Mouse (Mus musculus): ENCODE results near the gene Coq9. TPM values are rescaled to one million over a fixed set of nuclear protein-coding genes. Genes with fewer than 3 reads are reported as not detected.

Coq9 gene
- polyA plus RNA-seq, 1 experiment, result 44.0 TPM

GRCm38 (mm10) chr8:94805811-94806210, 32.3 kb upstream of the Coq9 start:
- Histone ChIP-seq H3K79me2 (ENCODE audit: control insufficient read depth, insufficient read depth) (no peaks in the 10 kb centered on the region), H3K27me3 (ENCODE audit: control insufficient read depth, insufficient read depth, insufficient read length) (no peaks in the 10 kb centered on the region), H3K79me3 (ENCODE audit: low read depth) (no peaks in the 10 kb centered on the region), H3ac (ENCODE audit: control insufficient read depth, insufficient read length, low read depth) (no peak overlapping the region), H3K4me3 (ENCODE audit: insufficient read depth, poor library complexity, severe bottlenecking) (no peak overlapping the region), H3K36me3 (ENCODE audit: control insufficient read depth, insufficient read depth) (no peaks in the 10 kb centered on the region)
- TF ChIP-seq MYOD1 (IDR thresholded peaks at IDR 0.05; ENCODE audit: control insufficient read depth, insufficient read length, low read depth), result peak; percentile 10
- no peak for TF ChIP-seq MAX (IDR thresholded peaks at IDR 0.05)
- TF ChIP-seq CEBPB (IDR thresholded peaks at IDR 0.05; ENCODE audit: low read depth), result no peak

GRCm38 (mm10) chr8:94807506-94807905, 30.6 kb upstream of the Coq9 start:
- H3K79me3 ChIP-seq (ENCODE audit: low read depth), result no peaks in the 10 kb centered on the region
- no peaks in the 10 kb centered on the region for H3K79me2 ChIP-seq (ENCODE audit: control insufficient read depth, insufficient read depth)
- H3K36me3 ChIP-seq (ENCODE audit: control insufficient read depth, insufficient read depth), result no peaks in the 10 kb centered on the region
- no peak overlapping the region for H3ac ChIP-seq (ENCODE audit: control insufficient read depth, insufficient read length, low read depth)
- TF ChIP-seq MAX (IDR thresholded peaks at IDR 0.05) (no peak), CEBPB (IDR thresholded peaks at IDR 0.05; ENCODE audit: low read depth) (no peak), MYOG (IDR thresholded peaks at IDR 0.05; ENCODE audit: control insufficient read depth, extremely low read depth, insufficient read length) (no peak), FOSL1 (IDR thresholded peaks at IDR 0.05; ENCODE audit: insufficient read depth, low read length, poor library complexity, severe bottlenecking) (no peak), CTCF (IDR thresholded peaks at IDR 0.05; ENCODE audit: control insufficient read depth, insufficient read depth, insufficient read length) (no peak), MYOD1 (IDR thresholded peaks at IDR 0.05; ENCODE audit: control insufficient read depth, insufficient read length, low read depth) (no peak)
- no peak overlapping the region for H3K4me3 ChIP-seq (ENCODE audit: insufficient read depth, poor library complexity, severe bottlenecking)
- H3K27me3 ChIP-seq (ENCODE audit: control insufficient read depth, insufficient read depth, insufficient read length), result no peaks in the 10 kb centered on the region

GRCm38 (mm10) chr8:94808372-94808771, 29.7 kb upstream of the Coq9 start:
- no peaks in the 10 kb centered on the region for H3K27me3 ChIP-seq (ENCODE audit: control insufficient read depth, insufficient read depth, insufficient read length)
- H3K36me3 ChIP-seq (ENCODE audit: control insufficient read depth, insufficient read depth), result no peaks in the 10 kb centered on the region
- no peak overlapping the region for H3K4me3 ChIP-seq (ENCODE audit: insufficient read depth, poor library complexity, severe bottlenecking)
- no peaks in the 10 kb centered on the region for H3K79me3 ChIP-seq (ENCODE audit: low read depth)
- no peak overlapping the region for H3ac ChIP-seq (ENCODE audit: control insufficient read depth, insufficient read length, low read depth)
- H3K79me2 ChIP-seq (ENCODE audit: control insufficient read depth, insufficient read depth), result no peaks in the 10 kb centered on the region
- TF ChIP-seq USF1 (IDR thresholded peaks at IDR 0.05; ENCODE audit: low read depth), result no peak
- no peak for TF ChIP-seq FOSL1 (IDR thresholded peaks at IDR 0.05; ENCODE audit: insufficient read depth, low read length, poor library complexity, severe bottlenecking)
- TF ChIP-seq MYOG (IDR thresholded peaks at IDR 0.05; ENCODE audit: control insufficient read depth, extremely low read depth, insufficient read length), result no peak
- no peak for TF ChIP-seq MAX (IDR thresholded peaks at IDR 0.05)
- TF ChIP-seq MYOD1 (IDR thresholded peaks at IDR 0.05; ENCODE audit: control insufficient read depth, insufficient read length, low read depth), result no peak
- TF ChIP-seq CTCF (IDR thresholded peaks at IDR 0.05; ENCODE audit: control insufficient read depth, insufficient read depth, insufficient read length), result no peak
- no peak for TF ChIP-seq CEBPB (IDR thresholded peaks at IDR 0.05; ENCODE audit: low read depth)

DNA sequence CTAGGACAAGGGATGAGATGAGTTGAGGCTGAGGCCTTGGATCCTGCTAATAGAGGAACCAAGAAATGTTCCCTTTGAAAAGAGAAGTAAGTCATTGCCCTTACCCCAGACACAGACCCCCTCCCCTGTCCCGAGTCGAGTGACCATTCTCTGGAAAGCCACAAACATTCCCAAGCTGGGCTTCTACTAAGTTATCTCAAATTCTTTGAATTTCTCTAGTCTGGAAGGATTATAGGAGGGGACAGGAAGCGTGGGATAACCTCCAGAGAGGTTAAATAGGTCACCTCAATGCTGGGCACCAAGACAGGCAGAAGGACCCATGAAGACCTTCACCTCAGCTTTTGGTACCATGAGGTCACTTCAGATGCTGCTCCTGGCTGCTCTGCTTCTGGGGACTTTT, 28.0 kb upstream of the Coq9 start, which contains the start of gene Ccl17:
TSS of gene Ccl17 (plus strand) at position 301 of the 400 bp plus-strand sequence.
- H3K36me3 ChIP-seq (ENCODE audit: control insufficient read depth, insufficient read depth), result no peaks in the 10 kb centered on the region
- H3K79me2 ChIP-seq (ENCODE audit: control insufficient read depth, insufficient read depth), result no peaks in the 10 kb centered on the region
- H3ac ChIP-seq (ENCODE audit: control insufficient read depth, insufficient read length, low read depth), result no peak within 1 kb of the TSS
- no peak for TF ChIP-seq MAX (IDR thresholded peaks at IDR 0.05)
- TF ChIP-seq MYOG (IDR thresholded peaks at IDR 0.05; ENCODE audit: control insufficient read depth, extremely low read depth, insufficient read length), result no peak
- H3K79me3 ChIP-seq (ENCODE audit: low read depth), result no peaks in the 10 kb centered on the region
- H3K27me3 ChIP-seq (ENCODE audit: control insufficient read depth, insufficient read depth, insufficient read length), result no peaks in the 10 kb centered on the region
- no peak within 1 kb of the TSS for H3K4me3 ChIP-seq (ENCODE audit: insufficient read depth, poor library complexity, severe bottlenecking)

DNA sequence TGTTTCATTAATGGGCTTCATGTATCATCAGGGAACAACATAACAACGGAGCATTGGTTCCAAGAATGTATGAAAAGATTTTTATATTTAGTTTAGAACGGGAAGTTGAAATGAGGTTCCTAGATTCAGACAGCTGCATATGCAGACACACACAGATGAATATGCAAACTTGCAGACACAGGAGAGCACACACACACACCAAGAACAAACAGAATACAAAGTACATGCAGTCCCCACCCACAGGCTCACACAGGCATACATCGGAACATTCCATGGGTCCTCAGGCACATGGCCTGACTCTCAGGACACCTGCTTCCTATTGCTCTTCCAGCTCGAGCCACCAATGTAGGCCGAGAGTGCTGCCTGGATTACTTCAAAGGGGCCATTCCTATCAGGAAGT, 27.3 kb upstream of the Coq9 start:
- Histone ChIP-seq H3K79me2 (ENCODE audit: control insufficient read depth, insufficient read depth) (no peaks in the 10 kb centered on the region), H3K27me3 (ENCODE audit: control insufficient read depth, insufficient read depth, insufficient read length) (no peaks in the 10 kb centered on the region), H3K36me3 (ENCODE audit: control insufficient read depth, insufficient read depth) (no peaks in the 10 kb centered on the region), H3K79me3 (ENCODE audit: low read depth) (no peaks in the 10 kb centered on the region), H3ac (ENCODE audit: control insufficient read depth, insufficient read length, low read depth) (no peak overlapping the region), H3K4me3 (ENCODE audit: insufficient read depth, poor library complexity, severe bottlenecking) (no peak overlapping the region)
- no peak for TF ChIP-seq CEBPB (IDR thresholded peaks at IDR 0.05; ENCODE audit: low read depth)
- TF ChIP-seq MYOG (IDR thresholded peaks at IDR 0.05; ENCODE audit: control insufficient read depth, extremely low read depth, insufficient read length), result no peak
- TF ChIP-seq MAX (IDR thresholded peaks at IDR 0.05), result no peak
- TF ChIP-seq USF1 (IDR thresholded peaks at IDR 0.05; ENCODE audit: low read depth), result no peak
- no peak for TF ChIP-seq CTCF (IDR thresholded peaks at IDR 0.05; ENCODE audit: control insufficient read depth, insufficient read depth, insufficient read length)
- no peak for TF ChIP-seq MYOD1 (IDR thresholded peaks at IDR 0.05; ENCODE audit: control insufficient read depth, insufficient read length, low read depth)
- no peak for TF ChIP-seq FOSL1 (IDR thresholded peaks at IDR 0.05; ENCODE audit: insufficient read depth, low read length, poor library complexity, severe bottlenecking)

- H3K36me3 ChIP-seq (ENCODE audit: control insufficient read depth, insufficient read depth), result no peaks in the 10 kb centered on the region
- no peak overlapping the region for H3K4me3 ChIP-seq (ENCODE audit: insufficient read depth, poor library complexity, severe bottlenecking)
- no peak for TF ChIP-seq CTCF (IDR thresholded peaks at IDR 0.05; ENCODE audit: control insufficient read depth, insufficient read depth, insufficient read length)
- TF ChIP-seq FOSL1 (IDR thresholded peaks at IDR 0.05; ENCODE audit: insufficient read depth, low read length, poor library complexity, severe bottlenecking), result no peak
- TF ChIP-seq MYOD1 (IDR thresholded peaks at IDR 0.05; ENCODE audit: control insufficient read depth, insufficient read length, low read depth), result no peak
- TF ChIP-seq MYOG (IDR thresholded peaks at IDR 0.05; ENCODE audit: control insufficient read depth, extremely low read depth, insufficient read length), result no peak
- TF ChIP-seq CEBPB (IDR thresholded peaks at IDR 0.05; ENCODE audit: low read depth), result no peak
- no peak for TF ChIP-seq USF1 (IDR thresholded peaks at IDR 0.05; ENCODE audit: low read depth)
- no peak for TF ChIP-seq MAX (IDR thresholded peaks at IDR 0.05)
- no peaks in the 10 kb centered on the region for H3K79me2 ChIP-seq (ENCODE audit: control insufficient read depth, insufficient read depth)
- no peak overlapping the region for H3ac ChIP-seq (ENCODE audit: control insufficient read depth, insufficient read length, low read depth)
- H3K27me3 ChIP-seq (ENCODE audit: control insufficient read depth, insufficient read depth, insufficient read length), result no peaks in the 10 kb centered on the region
- H3K79me3 ChIP-seq (ENCODE audit: low read depth), result no peaks in the 10 kb centered on the region
These were observed 26.5 kb upstream of the Coq9 start for GRCm38 (mm10) chr8:94811654-94812053.

All from C2C12 (cell line).